Mouse (Mus musculus) lung, postnatal 0 days (tissue): ENCODE data around the gene Aktip.

ENCODE experiments used
- CTCF ChIP-seq: IDR thresholded peaks from 2 replicates; pipeline ENCODE4 v1.5.1; 2016; ENCODE audit warnings: antibody characterized with exemption, mild to moderate bottlenecking
- EP300 ChIP-seq: IDR thresholded peaks from 2 replicates; pipeline ENCODE4 v1.6.1; 2016; ENCODE audit warnings: antibody characterized with exemption, mild to moderate bottlenecking, control low read depth

DNA sequence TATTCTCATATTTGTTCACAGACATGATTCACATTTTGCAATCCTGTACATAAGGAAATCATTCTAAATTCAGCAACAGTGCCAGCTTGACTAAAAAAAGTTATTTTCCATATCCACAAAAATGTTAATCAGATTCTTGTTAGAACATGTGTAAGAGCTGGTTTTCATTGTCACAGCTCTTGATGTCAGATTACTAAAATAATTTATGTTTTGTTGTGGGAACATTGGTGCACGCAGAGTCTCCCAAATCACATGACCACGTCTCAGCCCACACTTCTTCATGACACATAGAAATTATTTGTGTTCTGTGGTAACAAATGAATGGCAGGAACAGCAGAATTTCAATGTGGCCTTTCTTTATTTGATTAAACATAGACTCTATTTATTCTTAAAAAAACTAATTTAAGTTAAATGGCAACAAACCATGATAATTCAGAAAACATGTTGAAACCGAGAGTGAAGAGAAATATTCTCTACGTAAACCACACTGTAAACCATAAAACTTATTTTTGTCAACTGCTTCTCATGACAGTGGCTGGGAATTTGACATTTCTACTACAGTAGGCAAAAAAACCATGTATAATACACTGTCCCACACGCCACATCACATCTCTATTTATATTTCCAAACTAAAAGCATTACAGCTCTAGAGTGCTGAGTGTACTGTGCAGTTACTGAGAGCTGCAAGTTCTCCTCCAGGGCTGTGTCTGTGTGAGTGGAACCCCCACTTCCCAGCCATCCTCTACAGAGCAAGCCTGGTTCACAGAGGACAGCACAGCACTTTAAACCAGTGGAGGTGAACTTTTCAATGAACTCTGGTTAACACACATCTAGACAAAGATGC is 17.5 kb upstream of the Aktip start:
- TF ChIP-seq CTCF: no peak
- no peak for TF ChIP-seq EP300
